25 mouse cellular contexts compared by ENCODE assay signal in genomic region chr4:43703851-43704250, GRCm38 (mm10). TPM values are rescaled to one million over a fixed set of nuclear protein-coding genes. Genes with fewer than 3 reads are reported as not detected.
A peak's percentile ranks its signal among the peaks of the same experiment; 100 is the strongest.
DNase-seq lines count a peak whose midpoint lies in the region; ATAC-seq lines count a peak whose summit lies in the region.
"Had no signal": no experiment of that assay in that cellular context is flagged by ENCODE, and none has a peak within 500 bp of the region (broad histone marks: within the 10 kb centered on the region; RNA-seq: fewer than 3 reads in every experiment).

No protein-coding gene starts in this region.

- peak; percentile 16 for DNase-seq in adipocyte (ENCODE audit: low spot score)
- peak; percentile 21 to 37 for DNase-seq in heart, postnatal 10 days
- DNase-seq in kidney, postnatal 14 days: peak; percentile 76
- no peak for DNase-seq in gastrocnemius, adult 8-10 months (ENCODE audit: low spot score in 2 of 2)
- DNase-seq: cerebellum, adult 2 months; liver, postnatal 0 days; right cerebral cortex, postnatal 25 days; thymus, postnatal 36 days had no signal

- no peak for ATAC-seq in heart, embryonic 12.5 days (ENCODE audit: insufficient number of reproducible peaks, low FRiP score)
- ATAC-seq in heart, embryonic 11.5 days (replicated peaks; ENCODE audit: insufficient number of reproducible peaks, low FRiP score, low TSS enrichment): no peak
- ATAC-seq in frontal cortex, adult (ENCODE audit: low TSS enrichment): no peak
- ATAC-seq: forebrain, embryonic 15.5 days; liver, postnatal 0 days had no signal

- WGBS in heart, embryonic 12.5 days: 81% methylated on average over 8 of the region's 8 CpGs
- 84% methylated on average over 8 of the region's 8 CpGs for WGBS in heart, embryonic 11.5 days (ENCODE audit: insufficient replicate concordance)

- H3K4me1 ChIP-seq in heart, embryonic 12.5 days (replicated peaks): peaks cover 4% of the 10 kb centered on the region; the same call in 1 of the 2 replicates
- H3K4me1 ChIP-seq in heart, embryonic 11.5 days (ENCODE audit: control insufficient read depth, insufficient read depth, low read length): no peaks in the 10 kb centered on the region
- H3K4me1 ChIP-seq: embryonic facial prominence, embryonic 12.5 days; forebrain, embryonic 15.5 days; neural tube, embryonic 13.5 days had no signal

- no peaks in the 10 kb centered on the region for H3K9me3 ChIP-seq in heart, embryonic 12.5 days (replicated peaks)
- no peaks in the 10 kb centered on the region for H3K9me3 ChIP-seq in heart, embryonic 11.5 days (replicated peaks; ENCODE audit: control insufficient read depth, low read length)
- H3K9me3 ChIP-seq: embryonic facial prominence, embryonic 12.5 days; forebrain, embryonic 15.5 days; hindbrain, embryonic 10.5 days; limb, embryonic 15.5 days; neural tube, embryonic 13.5 days had no signal

- 0 out of 2 replicates have a peak, but pooled peaks cover 11% of the 10 kb centered on the region for H3K27me3 ChIP-seq in heart, embryonic 12.5 days (replicated peaks)
- H3K27me3 ChIP-seq in heart, embryonic 11.5 days (ENCODE audit: control insufficient read depth, insufficient read depth, low read length): no peaks in the 10 kb centered on the region
- H3K27me3 ChIP-seq: embryonic facial prominence, embryonic 12.5 days; forebrain, embryonic 15.5 days; neural tube, embryonic 13.5 days had no signal

- H3K9ac ChIP-seq in heart, embryonic 12.5 days: 0 out of 2 replicates have a peak overlapping the region, but pooled peaks have one; percentile 14
- H3K9ac ChIP-seq in heart, embryonic 11.5 days (ENCODE audit: low read depth, low read length): no peak overlapping the region
- H3K9ac ChIP-seq: embryonic facial prominence, embryonic 12.5 days; forebrain, embryonic 15.5 days; limb, embryonic 15.5 days; liver, postnatal 0 days; neural tube, embryonic 13.5 days had no signal

- H3K36me3 ChIP-seq in heart, embryonic 12.5 days: no peaks in the 10 kb centered on the region
- H3K36me3 ChIP-seq in heart, embryonic 11.5 days (ENCODE audit: control insufficient read depth, insufficient read depth, low read length): no peaks in the 10 kb centered on the region
- H3K36me3 ChIP-seq: embryonic facial prominence, embryonic 12.5 days; forebrain, embryonic 15.5 days; hindbrain, embryonic 10.5 days; limb, embryonic 15.5 days; neural tube, embryonic 13.5 days had no signal

- H3K4me2 ChIP-seq in heart, embryonic 12.5 days: no peak overlapping the region
- no peak overlapping the region for H3K4me2 ChIP-seq in heart, embryonic 11.5 days
- H3K4me2 ChIP-seq: embryonic facial prominence, embryonic 12.5 days; forebrain, embryonic 15.5 days; limb, embryonic 15.5 days; neural tube, embryonic 13.5 days had no signal

- intact Hi-C loops in heart, postnatal 10 days (cut with DNase I): no loop called here

- no peak overlapping the region for H3K4me3 ChIP-seq in heart, embryonic 12.5 days
- no peak overlapping the region for H3K4me3 ChIP-seq in heart, embryonic 11.5 days (ENCODE audit: low read depth, low read length)
- H3K4me3 ChIP-seq: embryonic facial prominence, embryonic 12.5 days; forebrain, embryonic 15.5 days; heart, adult 2 months; hindbrain, embryonic 10.5 days; limb, embryonic 15.5 days; neural tube, embryonic 13.5 days had no signal

- no peak overlapping the region for H3K27ac ChIP-seq in heart, embryonic 12.5 days (ENCODE audit: poor library complexity, severe bottlenecking)
- H3K27ac ChIP-seq in heart, embryonic 11.5 days (ENCODE audit: low read depth, low read length): no peak overlapping the region
- H3K27ac ChIP-seq: embryonic facial prominence, embryonic 12.5 days; forebrain, embryonic 15.5 days; heart, adult 2 months; hindbrain, embryonic 10.5 days; limb, embryonic 15.5 days; neural tube, embryonic 13.5 days had no signal

RNA-seq across cellular contexts. Expression of gene Olfr70, which starts 3.2 kb away (rescaled TPM):
- polyA plus RNA-seq in heart, embryonic 12.5 days (2016; fragmentation: Nextera tagmentation; extraction: Ambion mirVana): not detected in 2 replicates
- not detected in 2 replicates for polyA plus RNA-seq in heart, embryonic 11.5 days (2014; fragmentation: Nextera tagmentation; extraction: Ambion mirVana)
- not detected for total RNA-seq in heart, postnatal 10 days (2021)
- total RNA-seq in gastrocnemius, adult 8-10 months (2022): not detected
- total RNA-seq: common myeloid progenitor, adult 5-6 weeks; ES-E14; gastrocnemius, adult 18-20 months; heart, adult 2 months; layer of hippocampus, postnatal 14 days; left cerebral cortex, postnatal 25 days; megakaryocyte-erythroid progenitor cell, adult 5-6 weeks; monocyte, adult 5-6 weeks had no signal
- polyA plus RNA-seq: cerebellum, adult 2 months; embryonic facial prominence, embryonic 12.5 days; forebrain, embryonic 15.5 days; heart, adult 2 months; hindbrain, embryonic 10.5 days; large intestine, adult 2 months; limb, embryonic 15.5 days; liver, postnatal 0 days; neural tube, embryonic 13.5 days had no signal

RNA-seq across cellular contexts. Expression of gene Olfr71, which starts 6.2 kb away (rescaled TPM):
- not detected in 2 replicates for polyA plus RNA-seq in heart, embryonic 12.5 days (2016; fragmentation: Nextera tagmentation; extraction: Ambion mirVana)
- polyA plus RNA-seq in heart, embryonic 11.5 days (2014; fragmentation: Nextera tagmentation; extraction: Ambion mirVana): not detected in 2 replicates
- total RNA-seq in heart, postnatal 10 days (2021): not detected
- not detected for total RNA-seq in gastrocnemius, adult 8-10 months (2022)
- total RNA-seq: common myeloid progenitor, adult 5-6 weeks; ES-E14; gastrocnemius, adult 18-20 months; heart, adult 2 months; layer of hippocampus, postnatal 14 days; left cerebral cortex, postnatal 25 days; megakaryocyte-erythroid progenitor cell, adult 5-6 weeks; monocyte, adult 5-6 weeks had no signal
- polyA plus RNA-seq: cerebellum, adult 2 months; forebrain, embryonic 15.5 days; heart, adult 2 months; hindbrain, embryonic 10.5 days; large intestine, adult 2 months; limb, embryonic 15.5 days; liver, postnatal 0 days had no signal

RNA-seq across cellular contexts. Expression of gene Hrct1, which starts 23.1 kb away (rescaled TPM):
- 0.96 and 1.0 TPM in 2 replicates for polyA plus RNA-seq in heart, embryonic 12.5 days (2016; fragmentation: Nextera tagmentation; extraction: Ambion mirVana)
- 0.59 and 0.99 TPM in 2 replicates for polyA plus RNA-seq in heart, embryonic 11.5 days (2014; fragmentation: Nextera tagmentation; extraction: Ambion mirVana)
- 1 to 10 TPM; 4.5 to 6.1 TPM for total RNA-seq in heart, postnatal 10 days (2021)
- 1 to 10 TPM in 3 of 4 experiments, under 1 TPM in 1; 0.73 to 2.9 (median 1.7) TPM for total RNA-seq in gastrocnemius, adult 8-10 months (2022)
- total RNA-seq: common myeloid progenitor, adult 5-6 weeks; megakaryocyte-erythroid progenitor cell, adult 5-6 weeks; monocyte, adult 5-6 weeks had no signal

RNA-seq across cellular contexts. Expression of gene Spaar, which starts 26.0 kb away (rescaled TPM):
- polyA plus RNA-seq in heart, embryonic 12.5 days (2016; fragmentation: Nextera tagmentation; extraction: Ambion mirVana): 0.15 and 0.35 TPM in 2 replicates
- 0.16 and 0.24 TPM in 2 replicates for polyA plus RNA-seq in heart, embryonic 11.5 days (2014; fragmentation: Nextera tagmentation; extraction: Ambion mirVana)
- 1 to 10 TPM; 4.2 to 5.1 TPM for total RNA-seq in heart, postnatal 10 days (2021)
- 1 to 10 TPM in 1 of 4 experiments, under 1 TPM in 3; 0.77 to 1.5 (median 0.91) TPM for total RNA-seq in gastrocnemius, adult 8-10 months (2022)
- total RNA-seq: common myeloid progenitor, adult 5-6 weeks; megakaryocyte-erythroid progenitor cell, adult 5-6 weeks; monocyte, adult 5-6 weeks had no signal
- polyA plus RNA-seq: embryonic facial prominence, embryonic 12.5 days; hindbrain, embryonic 10.5 days; neural tube, embryonic 13.5 days had no signal

RNA-seq across cellular contexts. Expression of gene Fam221b, which starts 34.9 kb away (rescaled TPM):
- polyA plus RNA-seq in heart, embryonic 12.5 days (2016; fragmentation: Nextera tagmentation; extraction: Ambion mirVana): 3.8 and 3.9 TPM in 2 replicates
- polyA plus RNA-seq in heart, embryonic 11.5 days (2014; fragmentation: Nextera tagmentation; extraction: Ambion mirVana): 3.4 and 3.9 TPM in 2 replicates
- total RNA-seq in heart, postnatal 10 days (2021): under 1 TPM; 0.25 to 0.26 TPM
- total RNA-seq in gastrocnemius, adult 8-10 months (2022): under 1 TPM in 3 of 4 experiments, not detected in 1; 0.07 to 0.12 (median 0.11) TPM

Comparison
In these comparisons a context has a peak if more than half of its experiments do, and no peak if none do; other contexts are left out.
1. DNase-seq: peak in adipocyte (single experiment), heart, postnatal 10 days (2 of 2) and kidney, postnatal 14 days (single experiment); none in gastrocnemius, adult 8-10 months (0 of 2).